Mouse (Mus musculus) gastrocnemius, postnatal 36 days (tissue): Measurements from ENCODE around the gene Pwp1. TPM values are rescaled to one million over a fixed set of nuclear protein-coding genes. Genes with fewer than 3 reads are reported as not detected.
"Not testable (repeated sequence)": the region's sequence is repeated elsewhere in the genome, so short reads cannot be mapped to it uniquely, and the experiment has no call there.

ENCODE experiments used
- DNase-seq, 2 experiments: peaks; one replicate each; pipeline ENCODE4 v3.0.0; 2022
- intact Hi-C: fragments of 180-260 bp; cut with DNase I; formaldehyde crosslinking; loops from one replicate; pipeline ENCODE4 v1.15.1; 2025
- long read RNA-seq, 2 experiments: library from polyadenylated mRNA; stranded (forward); transcript quantifications; one replicate each; pipeline ENCODE4 v2.0.0; 2021
- total RNA-seq, 2 experiments: library from RNA; stranded (reverse); gene quantifications; 2 replicates each; pipeline ENCODE4 v1.2.3; 2021

The Pwp1 gene
- total RNA-seq, result 10 to 100 TPM; 12.2 to 17.8 TPM
- long read RNA-seq, experiment 1, transcript Pwp1-201 (15 exons, 2,572 nt), result major isoform, 8 of 10 reads
- long read RNA-seq, experiment 1, partial matches to known transcripts, result 1 of 10 reads
- long read RNA-seq, experiment 1, other reads (novel, unspliced or antisense), result 1 of 10 reads
- long read RNA-seq, experiment 2, transcript Pwp1-201 (15 exons, 2,572 nt), result major isoform, 16 of 19 reads
- long read RNA-seq, experiment 2, partial matches to known transcripts, result 1 of 19 reads
- long read RNA-seq, experiment 2, other reads (novel, unspliced or antisense), result 2 of 19 reads

DNA sequence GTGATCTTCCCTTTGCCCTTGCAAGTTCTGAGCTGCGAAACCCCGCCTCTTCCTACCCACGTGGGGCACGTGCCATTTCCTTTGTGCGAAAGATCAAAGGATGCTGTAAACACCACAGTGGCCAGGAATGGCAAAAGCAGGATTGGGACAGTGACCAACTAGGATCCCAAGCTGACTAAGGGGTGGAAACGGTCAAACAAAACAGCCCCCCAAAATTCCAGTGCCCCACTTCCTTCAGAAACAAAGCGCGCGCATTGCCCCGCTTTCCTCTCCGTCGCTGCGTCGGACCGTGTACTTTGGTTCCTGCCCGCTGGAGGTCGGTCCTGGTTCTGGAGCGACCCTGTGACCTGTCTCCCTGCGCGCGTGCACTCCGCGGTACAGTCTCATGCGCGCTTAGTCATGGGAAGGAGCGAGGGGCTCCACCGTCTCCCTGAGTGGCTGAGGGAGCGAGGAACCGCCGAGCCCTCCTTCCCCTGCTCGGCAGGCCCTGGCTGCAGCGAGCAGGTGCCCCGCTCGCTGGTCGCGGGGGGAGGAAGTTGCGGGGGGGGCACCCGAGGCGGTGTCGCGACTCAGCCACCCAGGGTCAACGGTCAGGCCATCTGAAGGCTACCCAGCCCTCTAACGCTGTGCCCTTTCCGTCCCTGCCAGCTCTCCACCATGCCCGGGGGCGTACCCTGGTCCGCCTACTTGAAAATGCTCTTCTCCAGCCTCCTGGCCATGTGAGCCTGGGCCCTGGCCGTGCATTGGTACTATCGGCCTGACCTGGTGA is at the start of gene Pwp1:
Gene Pwp1 (plus strand): TSS at position 410 of the 769 bp plus-strand sequence.
- intact Hi-C loops, DNase-seq: not testable (repeated sequence)

DNA sequence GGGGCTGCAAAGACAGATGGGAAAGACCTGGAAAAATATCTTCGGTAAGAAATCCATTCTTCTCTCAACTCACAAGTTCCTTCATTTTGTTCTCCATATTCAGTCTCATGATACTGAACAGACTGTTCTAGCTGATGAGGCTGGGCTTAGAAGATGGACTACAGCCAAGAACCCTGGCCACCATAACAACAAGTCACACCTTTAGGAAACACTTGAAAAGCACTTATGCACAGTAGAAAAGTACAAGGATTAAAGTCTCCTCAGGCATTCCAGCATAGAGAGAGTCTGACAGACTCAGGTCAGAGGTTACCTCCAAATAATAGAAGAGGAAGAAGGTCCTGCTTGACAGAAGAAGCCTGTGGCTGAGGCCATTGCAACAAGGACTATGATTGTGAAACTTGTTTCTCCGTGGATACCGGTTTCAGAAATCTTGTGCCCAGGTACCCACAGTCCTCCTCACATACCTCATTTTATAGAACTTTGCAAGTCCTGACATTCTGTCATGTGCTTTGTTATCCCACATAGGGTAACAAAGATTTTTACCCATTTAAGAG is 7.1 kb upstream of the Pwp1 start:
- intact Hi-C loops, DNase-seq: not testable (repeated sequence)

DNA sequence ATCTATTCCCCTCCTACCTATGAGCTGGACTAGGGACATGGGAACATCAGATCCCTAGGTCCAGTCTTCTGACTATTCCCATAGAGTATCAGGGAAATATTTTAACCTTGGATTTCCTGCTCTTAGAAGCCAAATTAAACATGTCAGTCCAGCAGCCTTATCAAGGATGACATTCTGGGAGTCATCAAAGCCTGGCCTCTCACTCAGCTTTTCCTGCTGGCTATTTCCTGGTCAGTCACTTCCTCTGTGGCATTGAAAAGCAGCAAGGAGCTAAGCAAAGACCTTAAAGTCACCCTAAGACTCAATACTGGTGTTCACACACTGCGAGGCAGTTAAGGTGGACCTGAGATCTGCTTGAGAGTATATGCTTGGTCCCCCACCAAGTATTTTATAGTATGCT is 5.5 kb upstream of the Pwp1 start:
- DNase-seq, intact Hi-C loops: not testable (repeated sequence)

DNA sequence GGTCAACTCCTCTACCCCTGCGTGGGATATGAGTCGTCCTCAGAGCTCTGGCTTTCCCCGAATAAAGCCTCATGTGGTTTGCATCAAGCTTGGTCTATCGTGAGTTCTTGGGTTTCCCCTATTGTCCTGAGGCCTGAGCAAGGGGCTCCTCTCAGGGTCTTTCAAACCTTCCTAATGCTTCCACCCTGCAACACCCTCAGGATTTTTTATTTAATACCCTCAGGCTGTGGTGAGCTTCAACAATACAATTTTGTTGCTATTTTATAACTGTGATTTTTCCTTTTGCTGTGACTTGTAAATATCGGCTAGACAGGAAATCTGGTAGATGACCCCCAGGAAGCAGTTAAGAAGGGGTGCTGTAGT is 591 bp upstream of the Pwp1 start:
- intact Hi-C loops, DNase-seq: not testable (repeated sequence)

DNA sequence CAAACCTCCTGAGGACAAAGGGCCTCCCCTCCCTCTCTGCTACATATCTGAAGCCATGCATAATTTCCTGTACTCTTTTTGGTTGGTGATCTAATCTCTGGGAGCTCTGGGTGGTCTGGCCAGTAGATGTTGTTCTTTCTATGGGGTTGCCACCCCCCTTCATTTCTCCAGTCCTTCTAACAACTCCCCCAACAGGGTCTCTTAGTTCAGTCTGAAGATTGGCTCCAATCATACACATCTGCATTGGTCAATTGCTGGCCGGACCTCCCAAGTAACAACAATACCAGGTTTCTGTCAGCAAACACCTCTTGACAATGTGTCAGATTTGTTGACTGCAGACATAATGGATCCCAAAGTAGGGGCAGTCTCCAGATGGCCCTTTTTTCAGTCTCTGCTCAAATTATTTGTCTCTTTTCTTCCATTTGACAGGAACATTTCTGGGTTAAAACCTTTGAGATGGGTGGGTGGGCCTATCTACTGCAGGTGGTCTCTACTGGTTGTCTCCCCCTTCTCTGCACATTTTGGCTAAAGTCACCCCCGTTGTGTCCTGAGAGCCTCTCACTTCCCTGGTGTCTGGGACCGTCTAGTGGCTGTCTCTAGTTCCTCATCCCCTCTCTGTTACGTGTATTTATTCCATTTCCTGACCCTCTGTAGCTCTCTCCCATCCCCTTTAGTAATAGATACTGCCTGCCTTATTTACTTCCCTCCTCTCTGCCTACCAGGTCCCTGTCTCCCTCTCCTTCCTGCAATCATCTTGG is 17.0 kb downstream of the Pwp1 start:
- DNase-seq, result no peak
- intact Hi-C loops, result no loop called here

DNA sequence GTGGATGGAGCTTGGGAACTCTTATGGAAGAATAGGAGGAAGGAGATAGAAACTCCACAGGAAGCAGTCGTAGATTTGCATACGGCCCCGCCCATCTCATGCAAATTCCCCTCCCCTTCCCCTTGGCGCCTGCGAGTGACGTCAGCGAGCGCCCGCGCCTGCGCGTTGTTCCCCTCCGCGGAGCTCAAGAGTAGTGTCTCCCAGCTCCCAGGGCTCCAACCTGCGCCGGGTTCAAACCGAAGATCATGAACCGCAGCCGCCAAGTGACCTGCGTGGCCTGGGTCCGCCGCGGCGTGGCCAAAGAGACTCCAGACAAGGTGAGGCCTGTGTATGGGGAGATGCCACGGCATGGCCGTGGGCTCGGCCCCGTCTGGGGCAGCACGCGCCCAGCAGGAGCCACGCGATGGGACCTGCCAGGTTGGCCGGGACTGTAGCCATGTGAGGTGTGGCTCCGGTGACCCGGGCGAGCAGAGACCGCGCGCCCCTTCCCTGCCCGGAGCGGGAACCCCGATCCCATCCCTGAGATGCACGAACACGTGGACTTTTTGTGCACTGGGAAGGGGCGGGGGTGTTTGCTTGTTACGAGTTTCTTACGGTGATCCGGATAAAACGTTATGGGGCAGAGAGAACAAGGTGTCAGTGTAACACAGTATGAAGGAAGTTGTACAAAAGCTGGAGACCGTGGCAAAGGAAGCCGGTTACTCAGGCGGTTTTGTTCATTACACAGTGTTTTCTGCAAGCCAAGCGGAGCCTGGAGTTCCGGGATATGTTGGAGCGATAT is 42.6 kb downstream of the Pwp1 start:
- intact Hi-C loops, result no loop called here

DNA sequence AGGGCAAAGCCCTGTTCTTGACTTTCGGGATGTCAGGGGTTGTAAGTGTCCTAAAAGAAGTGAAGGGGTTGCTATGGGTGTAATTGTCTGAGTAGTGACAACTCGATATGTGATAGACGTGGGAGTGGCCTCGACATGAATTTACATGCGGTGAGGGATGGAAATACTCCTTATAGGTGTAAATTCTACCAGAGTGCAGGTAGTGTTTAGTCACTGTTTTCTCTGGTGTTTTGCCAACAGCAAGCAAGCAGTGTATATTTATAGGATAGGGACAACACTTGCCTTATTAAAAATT is 43.1 kb downstream of the Pwp1 start:
- DNase-seq, result no peak
- intact Hi-C loops, result no loop called here

More for the DNA sequence above, 42.6 kb downstream of the Pwp1 start:
- peak; percentile 84 to 89 for DNase-seq

DNA sequence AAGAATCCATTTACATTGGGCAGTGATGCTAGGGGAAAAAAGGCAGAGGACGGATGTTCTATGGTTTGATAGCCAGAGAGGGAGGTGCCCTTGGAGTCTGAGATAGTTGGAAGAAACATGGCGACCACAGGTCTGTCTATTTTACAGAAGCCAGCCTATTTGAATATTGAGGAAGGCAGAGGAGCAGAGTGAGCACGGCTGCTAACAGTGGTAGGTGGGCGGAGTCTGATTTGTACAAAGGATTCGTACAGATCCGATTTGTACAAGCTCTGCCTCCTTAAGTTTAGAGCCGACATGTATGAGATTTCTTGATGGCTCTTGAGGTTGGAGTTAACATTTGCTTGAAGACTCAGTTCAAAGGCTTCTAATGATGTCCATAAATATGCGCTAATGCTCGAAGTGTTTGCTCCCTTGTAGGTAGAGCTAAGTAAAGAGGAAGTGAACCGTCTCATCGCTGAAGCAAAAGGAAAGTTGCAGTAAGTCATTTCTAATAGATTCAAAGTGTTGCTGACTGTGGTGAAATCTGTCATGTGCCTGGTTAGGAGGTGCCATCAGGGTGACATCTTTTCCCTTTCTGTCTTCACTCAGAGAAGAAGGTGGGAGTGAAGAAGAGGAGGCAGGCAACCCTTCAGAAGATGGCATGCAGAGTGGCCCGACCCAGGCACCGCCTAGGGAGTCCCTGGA is 44.7 kb downstream of the Pwp1 start:
- DNase-seq, result no peak
- intact Hi-C loops, result no loop called here

DNA sequence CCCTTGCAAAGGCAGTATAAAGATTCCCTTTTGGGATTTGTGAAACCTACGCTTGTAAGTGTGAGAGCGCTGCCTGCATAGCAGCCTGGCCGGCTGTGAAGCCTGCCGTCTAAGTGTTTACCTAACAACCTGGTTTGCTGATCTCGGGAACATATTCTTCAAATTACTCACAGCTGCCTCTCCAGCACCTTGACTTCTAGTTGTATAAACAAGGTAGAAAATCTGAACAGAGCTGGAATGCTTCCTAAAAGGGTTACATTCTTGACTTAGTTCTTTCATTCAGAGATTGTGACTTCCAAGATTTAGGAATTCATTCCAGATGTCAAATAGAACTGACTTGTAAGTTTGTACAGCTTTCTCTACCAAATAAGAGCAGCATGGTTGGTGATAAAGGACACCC is 46.5 kb downstream of the Pwp1 start:
- no peak for DNase-seq
- intact Hi-C loops, result loop anchor here (5.0 kb wide), 1 partner anchor 36 kb away; no protein-coding TSS in a partner anchor

DNA sequence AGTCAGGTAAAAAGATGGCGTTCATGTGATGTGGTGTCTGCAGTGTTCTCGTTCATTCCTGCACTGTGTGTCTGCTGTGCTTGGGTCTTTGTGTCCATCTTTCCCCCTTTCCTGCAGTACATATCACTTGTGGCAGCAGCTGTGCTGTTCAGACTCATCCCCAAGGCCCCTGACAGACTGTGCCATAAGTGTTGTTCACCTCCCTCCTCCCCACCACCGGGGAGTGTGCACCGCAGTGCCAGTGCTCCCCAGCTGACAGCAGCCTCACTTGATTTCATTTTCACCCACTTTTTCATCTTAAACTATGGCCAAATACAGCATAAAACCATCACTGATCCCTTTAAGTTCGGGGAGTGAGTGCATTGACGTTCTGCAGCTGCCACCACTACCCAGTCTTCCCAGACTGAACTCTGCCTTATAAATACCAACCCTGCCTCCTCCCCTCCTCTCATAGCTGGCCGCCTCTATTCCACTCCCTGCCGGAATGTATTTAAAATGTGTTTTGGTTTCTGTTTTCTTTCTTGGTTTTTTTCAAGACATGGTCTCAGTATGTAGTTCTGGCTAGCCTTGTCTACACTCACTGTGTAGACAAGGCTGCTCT is 50.7 kb downstream of the Pwp1 start:
- DNase-seq, result no peak
- intact Hi-C loops, result loop anchor here (5.0 kb wide), 1 partner anchor 32 kb away; no protein-coding TSS in a partner anchor

DNA sequence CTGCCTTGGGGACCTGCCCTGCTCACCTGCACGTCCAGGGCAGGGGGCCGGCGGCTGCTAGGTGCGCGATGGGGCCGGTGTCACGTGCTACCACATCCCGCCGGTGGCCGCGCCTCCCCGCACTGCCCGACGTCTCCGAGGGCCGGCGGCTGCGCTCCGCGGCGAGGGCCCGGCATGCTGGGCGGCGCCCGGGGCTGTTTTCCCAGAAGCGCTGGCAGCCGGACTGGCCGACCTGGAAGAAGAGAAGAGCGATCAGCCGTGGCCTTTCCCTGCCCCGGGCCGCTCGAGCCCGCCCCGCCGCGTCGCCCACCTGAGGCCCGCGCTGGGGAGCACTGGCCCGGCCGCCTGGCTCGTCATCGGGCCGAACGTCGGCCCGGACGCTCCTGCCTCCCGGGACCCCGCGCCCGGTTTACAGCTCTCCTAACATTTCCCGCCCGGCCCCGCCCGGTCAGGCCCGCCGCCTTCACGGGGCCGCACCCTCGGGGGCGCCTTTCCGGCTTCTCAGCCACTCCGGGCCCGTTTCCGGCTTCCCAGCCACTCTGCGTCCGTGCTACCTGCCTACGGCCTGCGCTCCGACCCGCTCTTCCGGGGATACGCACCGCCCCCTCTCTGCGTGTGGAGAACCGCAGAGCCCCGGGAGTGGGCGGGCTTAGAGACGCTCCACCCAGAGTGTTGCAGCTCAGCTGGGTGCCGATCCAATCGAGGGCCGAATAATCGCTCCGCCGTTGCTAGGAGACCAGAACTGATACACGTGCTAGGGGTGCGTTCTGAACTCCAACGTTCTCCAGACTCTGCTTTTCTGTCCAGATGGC is 87.4 kb downstream of the Pwp1 start, which contains the start of gene Prdm4:
Gene Prdm4 (minus strand): TSS at position 645 of the 812 bp plus-strand sequence.
- DNase-seq, result peak; percentile 88 to 95
- intact Hi-C loops, result loop anchor here (5.0 to 10.0 kb wide), 2 partner anchors 41 to 732 kb away; partner anchors contain the start of genes Cry1 and Rtcb

DNA sequence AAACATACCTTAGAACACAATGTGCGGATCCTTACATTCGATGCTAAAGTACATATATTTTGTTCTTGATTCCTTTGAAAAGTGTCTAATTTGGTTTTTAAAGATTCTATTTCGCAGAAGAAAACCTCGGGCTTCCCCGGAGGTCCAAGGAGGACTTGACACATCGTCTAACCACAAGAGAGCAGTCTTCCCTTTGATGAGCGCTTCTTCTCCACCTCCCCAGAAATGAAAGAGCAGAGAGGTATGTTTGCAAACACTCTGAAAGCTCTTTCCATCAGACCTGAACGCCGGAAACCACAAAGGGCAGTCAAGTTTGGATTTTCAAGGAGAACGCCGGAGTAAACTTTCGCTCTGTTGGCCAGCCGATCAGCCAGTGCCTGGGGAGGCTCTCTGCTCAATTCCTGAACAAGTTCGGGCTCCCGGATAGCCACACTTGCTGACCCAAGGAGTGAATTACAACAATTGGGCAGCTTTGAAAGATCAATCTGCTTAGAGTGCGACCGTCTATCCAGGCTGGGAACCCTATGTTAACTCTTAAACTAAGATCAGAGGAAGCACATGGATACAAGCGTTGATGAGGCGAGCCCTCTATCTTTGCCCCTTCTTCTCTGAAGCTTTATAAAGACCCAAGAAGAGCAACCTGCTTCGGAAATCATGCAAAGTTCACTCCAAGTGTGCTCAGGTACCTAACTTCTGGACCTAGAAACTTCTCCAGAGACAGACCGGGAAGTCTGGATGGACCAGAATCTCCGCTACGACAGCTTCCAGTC is 98.6 kb downstream of the Pwp1 start, which contains the start of gene Ascl4:
Gene Ascl4 (plus strand): TSS at position 6 of the 770 bp plus-strand sequence.
- DNase-seq, result no peak
- intact Hi-C loops, result no loop called here

DNA sequence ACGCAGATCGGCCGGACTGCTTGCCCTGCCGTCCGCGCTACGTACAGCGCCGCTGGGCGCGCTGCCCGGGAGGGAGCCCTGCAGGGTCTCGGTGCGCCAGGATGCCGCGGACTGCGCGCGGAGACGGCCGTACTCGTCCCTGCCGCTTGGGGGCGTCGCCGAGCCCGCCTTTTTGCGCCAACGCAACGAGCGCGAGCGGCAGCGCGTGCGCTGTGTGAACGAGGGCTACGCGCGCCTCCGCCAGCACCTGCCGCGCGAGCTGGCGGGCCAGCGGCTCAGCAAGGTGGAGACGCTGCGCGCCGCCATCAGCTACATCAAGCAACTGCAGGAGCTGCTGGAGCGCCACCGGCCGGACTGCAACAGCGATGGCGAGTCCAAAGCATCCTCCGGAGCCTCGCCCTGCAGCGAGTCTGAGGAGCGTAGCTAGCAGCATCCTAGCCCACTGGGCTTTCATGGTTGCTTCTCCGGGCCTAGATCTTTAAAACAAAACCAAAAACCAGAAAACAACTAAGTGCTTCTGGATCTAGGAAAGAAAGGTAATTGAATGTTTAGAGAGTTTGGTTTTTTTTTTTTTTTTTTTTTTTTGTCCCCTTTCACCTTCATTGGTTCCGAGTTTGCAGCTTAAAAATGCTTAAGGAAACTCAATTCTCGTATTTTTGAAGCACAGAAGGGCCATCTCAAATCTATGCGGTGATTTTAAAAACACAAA is 99.4 kb downstream of the Pwp1 start:
- intact Hi-C loops, result no loop called here
- peak in 1 of 2 experiments; percentile 21 for DNase-seq

DNA sequence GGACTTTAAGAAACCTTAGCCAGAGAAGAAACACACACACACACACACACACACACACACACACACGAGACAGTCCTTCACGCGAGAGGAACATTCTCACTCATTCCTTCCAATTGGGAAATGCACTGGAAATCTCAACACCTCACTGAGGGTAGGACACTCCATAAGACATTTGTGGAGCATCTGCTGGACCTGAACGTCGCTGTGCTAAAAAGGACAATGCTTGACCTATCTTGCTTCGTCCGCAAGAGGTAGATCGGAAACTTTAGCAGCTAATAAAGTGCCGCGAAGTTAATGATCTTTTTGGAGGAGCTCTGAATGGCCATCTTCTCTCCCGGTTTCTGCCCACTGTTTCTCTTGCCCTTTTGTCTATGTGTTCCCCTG is 99.9 kb downstream of the Pwp1 start:
- no peak for DNase-seq
- intact Hi-C loops, result no loop called here

DNA sequence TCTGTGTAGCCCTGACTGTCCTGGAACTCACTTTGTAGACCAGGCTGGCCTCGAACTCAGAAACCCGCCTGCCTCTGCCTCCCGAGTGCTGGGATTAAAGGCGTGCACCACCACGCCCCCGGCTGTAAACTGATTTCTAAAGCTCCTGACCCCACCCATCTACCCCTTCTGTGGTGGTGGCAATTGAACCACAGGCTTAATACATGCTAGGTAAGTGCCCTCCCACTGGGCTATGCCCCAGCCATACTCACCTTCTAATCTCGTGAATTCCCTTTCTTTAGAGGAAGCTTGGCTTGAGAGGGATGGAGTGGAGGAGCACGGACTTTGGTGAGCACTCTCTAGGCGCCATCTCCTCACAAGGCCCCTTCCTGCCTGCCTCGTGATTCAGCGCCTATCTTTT is 100.7 kb downstream of the Pwp1 start:
- intact Hi-C loops, result no loop called here

DNA sequence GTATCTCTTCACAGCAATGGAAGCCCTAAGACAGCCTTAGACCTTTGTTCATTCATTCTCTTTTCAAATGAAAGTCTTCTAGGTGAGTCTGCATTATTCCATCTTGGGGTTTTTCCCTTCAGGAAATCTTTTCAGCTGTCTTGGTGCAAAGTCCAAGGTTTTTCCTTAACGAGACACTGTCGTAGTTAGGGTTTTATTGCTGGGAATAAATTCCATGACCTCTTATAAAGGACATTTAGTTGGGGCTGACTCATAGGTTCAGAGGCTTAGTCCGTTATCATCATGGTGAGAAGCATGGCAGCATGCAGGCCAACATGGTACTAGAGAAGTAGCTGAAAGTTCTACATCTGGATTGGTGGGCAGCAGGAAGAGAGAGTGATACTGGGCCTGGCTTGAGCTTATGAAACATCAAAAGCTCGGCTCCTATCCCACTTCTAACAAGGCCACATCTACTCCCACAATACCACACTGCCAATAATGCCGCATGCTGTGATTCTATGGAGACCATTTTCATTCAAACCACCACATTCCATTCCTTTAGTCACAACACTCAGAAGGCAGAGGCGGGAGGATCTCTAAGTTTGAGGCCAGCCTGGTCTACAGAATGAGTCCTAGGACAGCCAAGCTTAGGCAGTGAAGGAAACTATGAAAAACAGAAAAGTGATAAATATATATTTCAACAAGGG is 107.1 kb downstream of the Pwp1 start:
- intact Hi-C loops, result no loop called here
- DNase-seq, result no peak

More for the DNA sequence above, 100.7 kb downstream of the Pwp1 start:
- DNase-seq, result no peak
